Comparison of ENCODE assay signal across 13 mouse cellular contexts in genomic region chr11:114258218-114258617, GRCm38 (mm10).
"Had no signal": no experiment of that assay in that cellular context is flagged by ENCODE, and none has a peak within 500 bp of the region (broad histone marks: within the 10 kb centered on the region; RNA-seq: fewer than 3 reads in every experiment).

No protein-coding gene starts in this region.

- ATAC-seq: intestine, embryonic 16.5 days; liver, embryonic 12.5 days; midbrain, embryonic 13.5 days; midbrain, embryonic 16.5 days had no signal

- DNase-seq: kidney, adult 18-20 months; kidney, adult 9 months; kidney, postnatal 25 days; layer of hippocampus, adult 9-11 months; liver; lung, adult 18-20 months; lung, postnatal 10 days; lung, postnatal 36 days; retina, postnatal 1 day had no signal
